Mouse (Mus musculus) urinary bladder, postnatal 36 days (tissue): Measurements from ENCODE around the gene Plpp6.

Experiments used
- DNase-seq, 2 experiments: peaks; one replicate each; pipeline ENCODE4 v3.0.0; 2022; ENCODE audit warnings: low spot score in 2 of 2, mixed read lengths in 1 of 2

Gene Plpp6

GRCm38 (mm10) chr19:28963842-28964551 is at the start of gene Plpp6:
Gene Plpp6 (plus strand): TSS chr19:28963953.
- DNase-seq: peak; percentile 77 to 87

- no peak for DNase-seq
Observed at GRCm38 (mm10) chr19:28914598-28914997, 49.2 kb upstream of the Plpp6 start.

GRCm38 (mm10) chr19:28915602-28916250 is 48.0 kb upstream of the Plpp6 start:
- no peak for DNase-seq

- no peak for DNase-seq
Observed at GRCm38 (mm10) chr19:28916492-28916891, 47.3 kb upstream of the Plpp6 start.

- no peak for DNase-seq
Observed at GRCm38 (mm10) chr19:28917839-28918238, 45.9 kb upstream of the Plpp6 start.

- DNase-seq: no peak
Observed at GRCm38 (mm10) chr19:28926366-28926765, 37.4 kb upstream of the Plpp6 start.

- DNase-seq: no peak
Observed at GRCm38 (mm10) chr19:28927396-28927795, 36.4 kb upstream of the Plpp6 start.

- no peak for DNase-seq
Observed at GRCm38 (mm10) chr19:28929034-28929433, 34.7 kb upstream of the Plpp6 start.

- DNase-seq: no peak
Observed at GRCm38 (mm10) chr19:28934897-28935296, 28.9 kb upstream of the Plpp6 start.

- DNase-seq: no peak
Observed at GRCm38 (mm10) chr19:28940135-28940874, 23.4 kb upstream of the Plpp6 start.

GRCm38 (mm10) chr19:28941271-28941670 is 22.5 kb upstream of the Plpp6 start:
- DNase-seq: no peak

- no peak for DNase-seq
Observed at GRCm38 (mm10) chr19:28946782-28947181, 17.0 kb upstream of the Plpp6 start.

GRCm38 (mm10) chr19:28947311-28947710 is 16.4 kb upstream of the Plpp6 start:
- no peak for DNase-seq

GRCm38 (mm10) chr19:28951251-28951650 is 12.5 kb upstream of the Plpp6 start:
- DNase-seq: no peak

GRCm38 (mm10) chr19:28963113-28963512 is 640 bp upstream of the Plpp6 start:
- no peak for DNase-seq

GRCm38 (mm10) chr19:28963513-28963841 is 276 bp upstream of the Plpp6 start:
- DNase-seq: no peak

- no peak for DNase-seq
Observed at GRCm38 (mm10) chr19:28964552-28964903, 775 bp downstream of the Plpp6 start.

- DNase-seq: no peak
Observed at GRCm38 (mm10) chr19:28967652-28968051, 3.9 kb downstream of the Plpp6 start, which contains the start of gene 4430402I18Rik. Gene 4430402I18Rik (minus strand): TSS chr19:28967800.

- peak in 1 of 2 experiments; percentile 29 for DNase-seq
Observed at GRCm38 (mm10) chr19:28968178-28968577, 4.4 kb downstream of the Plpp6 start.

- DNase-seq: no peak
Observed at GRCm38 (mm10) chr19:28969231-28969630, 5.5 kb downstream of the Plpp6 start.

- no peak for DNase-seq
Observed at GRCm38 (mm10) chr19:28970251-28970650, 6.5 kb downstream of the Plpp6 start.

GRCm38 (mm10) chr19:28974862-28975611 is 11.3 kb downstream of the Plpp6 start:
- DNase-seq: peak; percentile 77 to 82
